Mouse (Mus musculus) E14TG2a.4 (cell line): ENCODE measurements around the gene Pan3.

Source experiments
- H3K27me3 ChIP-seq: 2 replicates; pipeline ENCODE4 v1.6.1; 2014; ENCODE audit warnings: low read length, control low read depth; ENCODE audit not compliant: insufficient read depth
- H3K36me3 ChIP-seq: 2 replicates; pipeline ENCODE4 v1.6.1; 2014; ENCODE audit warnings: low read length, control low read depth; ENCODE audit not compliant: insufficient read depth
- H3K4me1 ChIP-seq: replicated peaks from 2 replicates; pipeline ENCODE4 v1.6.1; 2014; ENCODE audit warnings: low read depth, low read length, control low read depth
- H3K4me3 ChIP-seq: replicated peaks from 2 replicates; pipeline ENCODE4 v1.5.1; 2014; ENCODE audit warnings: mild to moderate bottlenecking, low read length
- H3K9me3 ChIP-seq: 2 replicates; pipeline ENCODE4 v1.6.1; 2014; ENCODE audit warnings: low read length, control low read depth
- CTCF ChIP-seq: conservative IDR thresholded peaks from 2 replicates; pipeline ENCODE4 v1.5.1; 2014; ENCODE audit warnings: low read length
- NANOG ChIP-seq: IDR thresholded peaks from 2 replicates; pipeline ENCODE4 v1.6.1; 2014; ENCODE audit warnings: borderline replicate concordance, low read length, mixed read lengths
- POU5F1 ChIP-seq: IDR thresholded peaks from 2 replicates; pipeline ENCODE4 v1.6.1; 2014; ENCODE audit warnings: low read length, borderline replicate concordance

Gene Pan3

GRCm38 (mm10) chr5:147399843-147400504, 30.0 kb upstream of the Pan3 start, which contains the start of gene Flt3:
Gene Flt3 (minus strand): TSS chr5:147400489.
- TF ChIP-seq POU5F1 (no peak), NANOG (no peak), CTCF (no peak)

GRCm38 (mm10) chr5:147400505-147400979, 29.4 kb upstream of the Pan3 start:
- Histone ChIP-seq H3K36me3 (no peaks in the 10 kb centered on the region), H3K9me3 (no peaks in the 10 kb centered on the region), H3K27me3 (peaks cover 47% of the 10 kb centered on the region), H3K4me3 (peak overlapping the region; percentile 79), H3K4me1 (peaks cover 9% of the 10 kb centered on the region)
- TF ChIP-seq POU5F1 (no peak), NANOG (no peak), CTCF (no peak)

More at GRCm38 (mm10) chr5:147399843-147400504, 30.0 kb upstream of the Pan3 start, which contains the start of gene Flt3:
- H3K36me3 ChIP-seq, result no peaks in the 10 kb centered on the region
- peak within 1 kb of the TSS; percentile 79 for H3K4me3 ChIP-seq
- H3K9me3 ChIP-seq, result peaks cover 1% of the 10 kb centered on the region; the same call in 1 of the 2 replicates
- H3K27me3 ChIP-seq, result peaks cover 47% of the 10 kb centered on the region
- H3K4me1 ChIP-seq, result peaks cover 9% of the 10 kb centered on the region

- TF ChIP-seq CTCF, result no peak
- TF ChIP-seq NANOG, result no peak
- no peak for TF ChIP-seq POU5F1
- no peaks in the 10 kb centered on the region for H3K36me3 ChIP-seq
- peaks cover 9% of the 10 kb centered on the region for H3K4me1 ChIP-seq
- no peak overlapping the region for H3K4me3 ChIP-seq
- no peaks in the 10 kb centered on the region for H3K9me3 ChIP-seq
- peaks cover 47% of the 10 kb centered on the region for H3K27me3 ChIP-seq
Observed at GRCm38 (mm10) chr5:147401024-147401423, 28.9 kb upstream of the Pan3 start.

- TF ChIP-seq CTCF, result peak; percentile 38
- no peak for TF ChIP-seq POU5F1
- Histone ChIP-seq H3K4me3 (no peak overlapping the region), H3K9me3 (no peaks in the 10 kb centered on the region), H3K4me1 (peaks cover 9% of the 10 kb centered on the region), H3K27me3 (peaks cover 45% of the 10 kb centered on the region), H3K36me3 (no peaks in the 10 kb centered on the region)
Observed at GRCm38 (mm10) chr5:147402505-147402904, 27.5 kb upstream of the Pan3 start.

GRCm38 (mm10) chr5:147406135-147406534, 23.8 kb upstream of the Pan3 start:
- Histone ChIP-seq H3K27me3 (peaks cover 13% of the 10 kb centered on the region), H3K4me1 (peaks cover 17% of the 10 kb centered on the region), H3K36me3 (no peaks in the 10 kb centered on the region), H3K9me3 (no peaks in the 10 kb centered on the region), H3K4me3 (no peak overlapping the region)
- TF ChIP-seq NANOG, result no peak
- TF ChIP-seq CTCF, result no peak
- TF ChIP-seq POU5F1, result no peak

GRCm38 (mm10) chr5:147408731-147409130, 21.2 kb upstream of the Pan3 start:
- H3K36me3 ChIP-seq, result no peaks in the 10 kb centered on the region
- TF ChIP-seq CTCF (no peak), NANOG (no peak)
- 0 out of 2 replicates have a peak, but pooled peaks cover 3% of the 10 kb centered on the region for H3K27me3 ChIP-seq
- H3K9me3 ChIP-seq, result no peaks in the 10 kb centered on the region
- peaks cover 19% of the 10 kb centered on the region for H3K4me1 ChIP-seq
- H3K4me3 ChIP-seq, result peak overlapping the region; percentile 62

GRCm38 (mm10) chr5:147410585-147410984, 19.4 kb upstream of the Pan3 start:
- Histone ChIP-seq H3K27me3 (0 out of 2 replicates have a peak, but pooled peaks cover 3% of the 10 kb centered on the region), H3K36me3 (no peaks in the 10 kb centered on the region), H3K9me3 (no peaks in the 10 kb centered on the region), H3K4me1 (peaks cover 23% of the 10 kb centered on the region), H3K4me3 (no peak overlapping the region)
- TF ChIP-seq NANOG, result no peak
- no peak for TF ChIP-seq POU5F1
- TF ChIP-seq CTCF, result no peak

- H3K4me3 ChIP-seq, result no peak overlapping the region
- peaks cover 18% of the 10 kb centered on the region for H3K4me1 ChIP-seq
- no peaks in the 10 kb centered on the region for H3K36me3 ChIP-seq
- no peaks in the 10 kb centered on the region for H3K27me3 ChIP-seq
- TF ChIP-seq NANOG, result no peak
- TF ChIP-seq CTCF, result no peak; the same call in 1 of the 2 replicates
- H3K9me3 ChIP-seq, result no peaks in the 10 kb centered on the region
Observed at GRCm38 (mm10) chr5:147417986-147418385, 12.0 kb upstream of the Pan3 start.
